Mouse (Mus musculus): ENCODE results near the gene Arpc5l. TPM values are rescaled to one million over a fixed set of nuclear protein-coding genes. Genes with fewer than 3 reads are reported as not detected.
"Not testable (repeated sequence)": the region's sequence is repeated elsewhere in the genome, so short reads cannot be mapped to it uniquely, and the experiment has no call there.

Gene Arpc5l
- polyA plus RNA-seq, 1 experiment from 2014 or later, result 158 TPM

GRCm38 (mm10) chr2:39003106-39003505 lies 2.0 kb upstream of the Arpc5l start:
- Histone ChIP-seq H3K4me2 (replicated peaks) (peak overlapping the region; percentile 88), H3K4me3 (peak overlapping the region; percentile 87; the same call in 1 of the 2 replicates), H3K36me3 (peaks cover 40% of the 10 kb centered on the region), H3K27me3 (no peaks in the 10 kb centered on the region), H3K4me1 (peaks cover 43% of the 10 kb centered on the region), H3K9ac (replicated peaks) (no peak overlapping the region; the same call in 1 of the 2 replicates), H3K9me3 (no peaks in the 10 kb centered on the region), H3K27ac (replicated peaks) (no peak overlapping the region)
- WGBS, result 46% methylated on average over 8 of the region's 8 CpGs
- ATAC-seq (replicated peaks), result no peak

- Histone ChIP-seq H3K27me3 (no peaks in the 10 kb centered on the region), H3K9ac (replicated peaks) (peak overlapping the region; percentile 89), H3K4me3 (peak overlapping the region; percentile 87; the same call in 1 of the 2 replicates), H3K27ac (replicated peaks) (no peak overlapping the region), H3K4me1 (peaks cover 41% of the 10 kb centered on the region), H3K9me3 (no peaks in the 10 kb centered on the region), H3K4me2 (replicated peaks) (peak overlapping the region; percentile 88), H3K36me3 (peaks cover 40% of the 10 kb centered on the region)
- no peak for ATAC-seq (replicated peaks)
- WGBS, result 70% methylated on average over 5 of the region's 5 CpGs
Observed at GRCm38 (mm10) chr2:39003512-39003911, 1.6 kb upstream of the Arpc5l start.

DNA sequence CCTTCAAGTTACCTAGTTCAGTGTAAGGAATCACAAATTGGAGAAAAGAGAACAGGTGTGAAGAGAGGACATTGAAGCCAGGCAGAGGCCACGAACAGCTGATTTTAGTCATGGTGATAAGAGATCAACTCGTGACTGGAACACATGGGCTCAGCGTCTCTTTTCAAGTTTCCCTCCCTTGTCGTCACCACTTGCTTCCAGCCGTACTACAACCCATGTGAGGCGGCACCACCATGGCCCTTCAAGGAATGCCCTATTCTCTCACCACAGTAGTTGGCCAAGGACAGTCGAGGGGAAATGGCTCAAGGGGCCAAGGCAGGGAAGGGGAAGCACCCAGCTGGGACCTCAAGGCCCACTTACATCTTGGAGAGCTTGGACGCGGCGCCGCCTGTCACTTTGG lies 776 bp upstream of the Arpc5l start:
- Histone ChIP-seq H3K9me3 (no peaks in the 10 kb centered on the region), H3K4me1 (peaks cover 49% of the 10 kb centered on the region), H3K27ac (replicated peaks) (peak overlapping the region; percentile 91), H3K36me3 (peaks cover 40% of the 10 kb centered on the region), H3K27me3 (no peaks in the 10 kb centered on the region), H3K4me2 (replicated peaks) (peak overlapping the region; percentile 88), H3K9ac (replicated peaks) (peak overlapping the region; percentile 89), H3K4me3 (peak overlapping the region; percentile 87)
- ATAC-seq (replicated peaks), result 0 out of 2 replicates have a peak, but pooled peaks have one; percentile 2
- WGBS, result under 1% methylated on average over 11 of the region's 11 CpGs

DNA sequence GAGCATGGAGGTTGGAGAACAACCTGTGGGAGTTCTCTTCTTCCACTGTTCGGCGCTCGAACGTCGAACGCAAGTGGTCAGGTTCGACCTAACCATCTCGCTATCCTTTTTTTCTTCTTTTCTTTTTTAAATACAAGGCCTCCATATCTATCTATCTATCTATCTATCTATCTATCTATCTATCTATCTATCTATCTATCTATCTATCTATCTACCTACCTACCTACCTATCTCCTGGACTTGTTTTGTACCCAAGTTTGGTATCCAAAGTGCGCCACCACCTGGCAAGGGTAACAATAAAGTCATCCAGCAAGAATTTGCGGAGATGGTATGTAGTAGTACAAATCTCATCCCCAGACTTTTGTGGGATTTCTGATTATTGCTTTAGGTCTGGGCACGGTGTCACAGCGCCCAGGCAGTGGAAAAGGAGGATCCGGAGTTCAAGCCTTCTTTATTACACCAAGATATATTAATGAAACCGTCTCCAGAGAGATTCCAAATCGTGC lies 479 bp downstream of the Arpc5l start, which contains the start of gene Rpl35:
Rpl35 (minus strand) TSS at position 51 of the 506 bp plus-strand sequence.
- no peaks in the 10 kb centered on the region for H3K27me3 ChIP-seq
- peaks cover 56% of the 10 kb centered on the region for H3K4me1 ChIP-seq
- H3K27ac ChIP-seq (replicated peaks), result peak within 1 kb of the TSS; percentile 91
- peaks cover 28% of the 10 kb centered on the region for H3K36me3 ChIP-seq
- no peak for ATAC-seq (replicated peaks)
- H3K9me3 ChIP-seq, result no peaks in the 10 kb centered on the region
- peak within 1 kb of the TSS; percentile 88 for H3K4me2 ChIP-seq (replicated peaks)
- 15% methylated on average over 15 of the region's 15 CpGs for WGBS
- peak within 1 kb of the TSS; percentile 89 for H3K9ac ChIP-seq (replicated peaks)
- peak within 1 kb of the TSS; percentile 87 for H3K4me3 ChIP-seq

DNA sequence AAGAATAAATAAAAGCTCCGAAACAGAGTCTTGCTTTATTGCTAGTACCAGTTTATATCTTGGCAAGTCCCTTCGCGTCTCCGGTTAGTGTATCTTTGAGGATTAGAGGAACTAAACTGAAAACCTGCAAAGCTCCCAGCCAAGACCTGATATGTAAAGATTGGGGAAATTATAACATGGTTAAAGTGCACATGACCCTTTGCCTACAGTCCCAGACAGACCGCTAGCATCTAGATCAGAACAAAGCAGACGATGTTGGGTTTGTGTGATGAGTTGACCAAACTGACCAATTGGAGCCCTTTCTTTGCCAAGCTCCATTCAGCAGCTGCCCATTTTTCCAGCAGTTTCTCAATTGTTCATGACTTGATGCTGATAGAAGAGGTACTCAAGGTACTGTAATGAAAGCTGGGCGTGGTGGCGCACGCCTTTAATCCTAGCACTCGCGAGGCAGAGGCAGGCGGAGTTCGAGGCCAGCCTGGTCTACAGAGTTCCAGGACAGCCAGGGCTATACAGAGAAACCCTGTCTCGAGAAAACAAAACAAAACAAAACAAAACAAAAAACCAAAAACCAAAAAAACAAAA lies 1.1 kb downstream of the Arpc5l start:
- Histone ChIP-seq H3K36me3 (peaks cover 21% of the 10 kb centered on the region), H3K4me3 (peak overlapping the region; percentile 87), H3K9ac (replicated peaks) (no peak overlapping the region), H3K27ac (replicated peaks) (no peak overlapping the region), H3K4me2 (replicated peaks) (peak overlapping the region; percentile 88), H3K9me3 (no peaks in the 10 kb centered on the region), H3K4me1 (peaks cover 62% of the 10 kb centered on the region), H3K27me3 (no peaks in the 10 kb centered on the region)
- ATAC-seq (replicated peaks), result no peak
- WGBS, result 90% methylated on average over 14 of the region's 14 CpGs

DNA sequence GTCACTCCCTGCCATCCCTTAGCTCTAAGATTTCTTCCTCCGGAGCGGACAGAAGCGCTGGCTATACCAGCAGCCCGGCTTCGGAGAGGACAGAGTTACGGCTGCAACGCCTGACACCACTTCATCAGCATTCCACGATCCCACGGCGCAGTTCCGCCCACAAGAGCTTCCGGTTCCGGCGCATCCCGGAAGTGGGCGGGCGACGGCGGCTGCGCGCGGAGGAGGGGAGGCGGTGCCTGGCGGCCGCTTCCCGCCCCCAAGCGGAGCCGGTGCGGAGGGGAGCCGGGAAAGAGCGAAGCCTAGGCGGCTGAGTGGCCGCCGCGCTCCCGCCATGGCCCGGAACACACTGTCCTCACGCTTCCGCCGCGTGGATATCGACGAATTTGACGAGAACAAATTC lies 2.7 kb downstream of the Arpc5l start:
- H3K4me2 ChIP-seq (replicated peaks), result peak overlapping the region; percentile 89
- peak overlapping the region; percentile 71 for H3K9ac ChIP-seq (replicated peaks)
- WGBS, result 2% methylated on average over 40 of the region's 44 CpGs
- H3K4me1 ChIP-seq, result peaks cover 61% of the 10 kb centered on the region
- H3K36me3 ChIP-seq, result peaks cover 10% of the 10 kb centered on the region
- H3K27me3 ChIP-seq, result no peaks in the 10 kb centered on the region
- H3K4me3 ChIP-seq, result peak overlapping the region; percentile 63
- H3K9me3 ChIP-seq, result no peaks in the 10 kb centered on the region
- peak overlapping the region; percentile 93 for H3K27ac ChIP-seq (replicated peaks)
- peak; percentile 87 for ATAC-seq (replicated peaks)

DNA sequence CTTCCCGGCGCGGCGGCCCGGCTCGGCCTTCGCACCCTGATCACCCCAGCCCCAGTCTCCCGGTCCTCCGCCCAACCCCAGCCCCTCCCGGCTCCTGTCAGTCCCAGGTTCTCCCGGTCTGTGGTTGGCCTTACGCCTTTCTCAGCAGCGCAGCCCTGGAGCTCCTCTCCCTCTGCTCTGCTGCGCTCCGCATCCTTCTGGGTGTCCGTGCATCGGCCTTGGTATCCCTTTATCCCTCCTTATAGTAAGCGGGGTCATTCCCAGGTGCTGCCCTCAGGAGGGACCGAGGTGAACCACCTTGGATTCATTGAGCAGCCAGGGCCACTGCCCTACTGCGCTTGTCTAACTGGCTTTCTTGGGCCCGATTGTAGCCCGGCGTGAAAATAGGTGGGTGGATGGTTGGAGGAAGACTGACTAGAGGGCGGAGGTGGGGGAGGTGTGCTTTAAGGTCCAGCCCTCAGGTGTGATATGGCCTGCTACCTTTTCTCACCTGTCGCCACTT lies 3.3 kb downstream of the Arpc5l start:
- no peaks in the 10 kb centered on the region for H3K9me3 ChIP-seq
- H3K4me2 ChIP-seq (replicated peaks), result peak overlapping the region; percentile 89
- under 1% methylated on average over 25 of the region's 25 CpGs for WGBS
- H3K27me3 ChIP-seq, result no peaks in the 10 kb centered on the region
- H3K9ac ChIP-seq (replicated peaks), result peak overlapping the region; percentile 71
- peak; percentile 47 for ATAC-seq (replicated peaks)
- H3K4me3 ChIP-seq, result peak overlapping the region; percentile 63
- peak overlapping the region; percentile 93 for H3K27ac ChIP-seq (replicated peaks)
- peaks cover 56% of the 10 kb centered on the region for H3K4me1 ChIP-seq
- peaks cover 10% of the 10 kb centered on the region for H3K36me3 ChIP-seq

GRCm38 (mm10) chr2:39008954-39009365 lies 3.8 kb downstream of the Arpc5l start:
- Histone ChIP-seq H3K27ac (replicated peaks) (0 out of 2 replicates have a peak overlapping the region, but pooled peaks have one; percentile 93), H3K4me3 (peak overlapping the region; percentile 63), H3K9me3 (no peaks in the 10 kb centered on the region), H3K36me3 (peaks cover 13% of the 10 kb centered on the region), H3K9ac (replicated peaks) (peak overlapping the region; percentile 71), H3K4me2 (replicated peaks) (peak overlapping the region; percentile 89), H3K4me1 (peaks cover 50% of the 10 kb centered on the region), H3K27me3 (no peaks in the 10 kb centered on the region)
- no peak for ATAC-seq (replicated peaks)
- 36% methylated on average over 3 of the region's 3 CpGs for WGBS

GRCm38 (mm10) chr2:39010144-39010543 lies 5.0 kb downstream of the Arpc5l start:
- H3K9ac ChIP-seq (replicated peaks); H3K4me2 ChIP-seq (replicated peaks); H3K9me3 ChIP-seq; ATAC-seq (replicated peaks); H3K4me3 ChIP-seq; H3K27ac ChIP-seq (replicated peaks); H3K27me3 ChIP-seq: not testable (repeated sequence)
- over 99% methylated on average over 5 of the region's 5 CpGs for WGBS
- H3K4me1 ChIP-seq, result peaks cover 47% of the 10 kb centered on the region
- peaks cover 24% of the 10 kb centered on the region for H3K36me3 ChIP-seq

GRCm38 (mm10) chr2:39011264-39011663 lies 6.1 kb downstream of the Arpc5l start:
- Histone ChIP-seq H3K27me3 (no peaks in the 10 kb centered on the region), H3K9me3 (no peaks in the 10 kb centered on the region), H3K9ac (replicated peaks) (no peak overlapping the region), H3K4me3 (no peak overlapping the region), H3K4me2 (replicated peaks) (no peak overlapping the region), H3K4me1 (peaks cover 40% of the 10 kb centered on the region), H3K36me3 (peaks cover 35% of the 10 kb centered on the region), H3K27ac (replicated peaks) (no peak overlapping the region)
- no peak for ATAC-seq (replicated peaks)

GRCm38 (mm10) chr2:39011971-39012370 lies 6.8 kb downstream of the Arpc5l start:
- Histone ChIP-seq H3K4me1 (peaks cover 33% of the 10 kb centered on the region), H3K36me3 (peaks cover 42% of the 10 kb centered on the region), H3K27ac (replicated peaks) (no peak overlapping the region), H3K4me3 (no peak overlapping the region), H3K9ac (replicated peaks) (no peak overlapping the region), H3K9me3 (no peaks in the 10 kb centered on the region), H3K27me3 (no peaks in the 10 kb centered on the region), H3K4me2 (replicated peaks) (no peak overlapping the region)
- no peak for ATAC-seq (replicated peaks)
- WGBS, result 85% methylated on average over 3 of the region's 3 CpGs

- Histone ChIP-seq H3K4me2 (replicated peaks) (no peak overlapping the region), H3K36me3 (peaks cover 50% of the 10 kb centered on the region), H3K4me1 (peaks cover 27% of the 10 kb centered on the region), H3K4me3 (no peak overlapping the region), H3K9me3 (no peaks in the 10 kb centered on the region), H3K27ac (replicated peaks) (no peak overlapping the region), H3K27me3 (no peaks in the 10 kb centered on the region), H3K9ac (replicated peaks) (no peak overlapping the region)
- 82% methylated on average over 7 of the region's 7 CpGs for WGBS
- ATAC-seq (replicated peaks), result no peak
Observed at GRCm38 (mm10) chr2:39012768-39013279, 7.7 kb downstream of the Arpc5l start.
